Mouse (Mus musculus): ENCODE results near the gene Zfp511.

Gene Zfp511

DNA sequence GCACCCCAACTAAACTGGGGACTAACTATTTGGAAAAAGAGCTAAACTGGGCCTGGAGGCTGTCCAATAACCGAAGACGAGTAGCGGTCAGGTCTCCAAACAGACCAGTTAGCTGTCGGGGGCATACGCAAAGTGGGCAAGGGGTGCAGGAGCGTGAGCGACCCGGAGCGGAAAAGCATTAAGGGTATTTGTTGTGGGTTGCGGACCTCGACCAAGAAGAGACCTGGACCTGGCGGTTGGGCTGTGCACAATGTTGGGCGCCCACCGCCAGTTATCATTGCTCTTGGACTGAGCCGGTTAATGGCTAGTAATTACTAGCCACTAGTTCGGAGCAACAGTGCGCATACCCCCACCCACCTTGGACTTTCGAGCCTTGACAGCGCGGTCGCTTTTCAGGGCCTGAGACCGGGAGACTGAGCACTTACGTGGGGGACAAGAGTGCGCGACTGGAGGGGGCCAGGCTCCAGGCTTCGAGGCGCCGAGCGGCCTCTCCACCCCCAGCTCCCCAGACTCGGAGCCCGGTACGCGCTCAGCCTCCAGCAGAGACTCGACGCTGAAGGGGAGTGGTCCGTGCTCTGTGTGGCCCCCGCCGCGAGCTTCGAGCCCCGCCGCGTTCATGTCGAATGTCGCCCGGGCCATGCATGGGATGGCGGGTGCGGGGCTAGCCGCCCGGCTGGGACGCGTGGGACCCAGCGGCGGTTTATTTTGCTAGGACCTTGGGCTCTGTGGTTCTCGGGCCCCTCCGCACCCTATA lies 12.3 kb downstream of the Zfp511 start, which contains the start of gene Msx3:
Gene Msx3, minus strand, starts transcription at position 729 of the 754 bp plus-strand sequence.
- no peak for ATAC-seq (ENCODE audit: low TSS enrichment)

DNA sequence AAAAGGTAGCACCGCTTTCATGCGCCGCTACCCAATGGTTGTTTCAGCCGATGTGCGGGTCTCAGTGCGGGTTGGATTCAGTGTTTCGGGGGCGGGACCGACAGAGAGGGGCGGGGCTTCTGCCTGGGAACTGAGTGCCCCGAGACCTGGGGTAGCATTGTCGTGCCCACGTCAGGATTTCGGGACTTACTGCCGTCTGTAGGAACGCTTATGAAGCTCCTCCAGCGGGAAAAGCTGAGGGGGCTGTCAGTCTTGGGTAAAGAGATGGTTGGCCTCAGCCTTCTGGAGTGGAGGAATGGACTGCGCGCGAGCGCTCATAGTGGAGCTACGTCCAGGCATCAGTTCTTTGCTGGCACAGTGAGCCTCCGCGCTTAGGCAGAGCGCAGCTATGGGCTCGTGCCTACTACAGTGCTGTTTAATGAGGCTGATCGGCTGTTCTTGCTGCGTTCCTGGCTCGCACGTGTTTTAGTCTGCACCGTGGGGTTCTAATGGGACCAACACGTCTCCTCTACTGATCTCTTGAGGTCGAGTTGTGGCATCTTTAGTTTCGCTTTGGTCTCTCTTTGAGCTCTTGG lies 13.0 kb downstream of the Zfp511 start:
- ATAC-seq (ENCODE audit: low TSS enrichment): peak; percentile 59; the same call in 1 of the 2 replicates

DNA sequence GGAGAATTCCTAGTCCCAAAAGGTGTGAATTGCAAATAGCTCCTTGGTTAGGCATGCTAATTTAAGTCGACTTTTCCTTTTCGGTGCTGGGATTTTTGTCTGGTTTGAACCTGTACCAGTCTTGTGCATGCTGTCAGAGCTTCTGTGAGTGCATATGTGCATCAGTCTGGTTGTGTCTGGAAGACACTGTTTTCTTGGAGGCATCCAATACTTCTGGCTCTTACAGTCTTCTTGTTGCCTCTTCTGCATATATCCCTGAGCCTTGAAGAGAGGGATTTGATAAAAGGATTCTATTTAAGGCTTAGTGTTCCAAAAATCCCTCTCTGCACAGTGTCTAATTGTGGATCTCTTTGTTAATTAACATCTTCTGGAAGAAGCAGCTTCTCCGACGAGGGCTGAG lies 17.9 kb downstream of the Zfp511 start:
- ATAC-seq (ENCODE audit: low TSS enrichment): peak; percentile 75

DNA sequence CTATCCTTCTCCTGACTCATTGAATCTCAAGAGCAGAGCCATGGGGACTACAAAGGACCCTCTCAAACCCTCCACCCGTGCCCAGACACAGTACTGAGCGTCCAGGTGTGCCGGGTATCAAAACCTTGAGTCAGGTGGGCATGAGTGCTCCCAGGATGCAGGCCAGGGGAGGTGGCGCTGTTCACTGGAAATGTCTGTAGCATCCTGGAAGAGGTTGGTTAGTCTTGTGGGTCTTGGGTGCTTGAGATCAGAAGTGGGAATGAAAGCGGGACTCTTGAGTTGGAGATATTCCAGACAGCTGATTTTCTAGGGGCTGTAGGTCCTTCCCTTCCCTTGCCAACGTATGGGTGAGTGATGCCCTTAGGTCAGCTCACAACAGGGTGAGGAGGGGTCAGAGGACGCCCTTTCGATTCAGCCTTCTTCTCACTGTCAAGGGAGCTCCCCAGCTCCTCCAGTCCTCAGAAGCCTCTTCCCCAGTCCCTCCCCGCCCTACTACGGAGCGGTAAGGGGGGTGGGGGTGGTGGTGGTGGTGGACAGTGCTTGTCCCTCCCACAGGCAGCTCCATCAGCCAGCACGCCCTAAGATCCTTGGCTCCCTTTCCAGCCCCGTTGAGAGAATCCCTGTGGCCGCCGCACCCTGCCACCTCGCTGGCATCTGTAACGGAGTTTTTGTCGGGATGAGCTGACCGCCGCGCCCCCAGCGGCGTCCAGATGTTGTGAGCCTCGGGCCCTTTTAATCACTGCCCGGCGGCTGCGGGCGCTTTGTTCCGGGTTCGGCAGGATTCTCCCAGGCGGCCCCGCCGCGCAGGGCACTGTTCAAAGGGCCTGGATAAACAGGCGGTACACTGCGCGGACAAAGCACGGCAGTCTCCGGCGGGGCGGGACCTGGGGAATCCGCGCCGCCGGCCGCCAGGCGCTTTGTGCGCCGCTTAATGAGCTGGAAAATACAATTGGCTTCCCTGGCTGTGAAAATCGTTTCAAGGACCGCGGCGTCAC lies 21.5 kb downstream of the Zfp511 start:
- ATAC-seq (ENCODE audit: low TSS enrichment): no peak

DNA sequence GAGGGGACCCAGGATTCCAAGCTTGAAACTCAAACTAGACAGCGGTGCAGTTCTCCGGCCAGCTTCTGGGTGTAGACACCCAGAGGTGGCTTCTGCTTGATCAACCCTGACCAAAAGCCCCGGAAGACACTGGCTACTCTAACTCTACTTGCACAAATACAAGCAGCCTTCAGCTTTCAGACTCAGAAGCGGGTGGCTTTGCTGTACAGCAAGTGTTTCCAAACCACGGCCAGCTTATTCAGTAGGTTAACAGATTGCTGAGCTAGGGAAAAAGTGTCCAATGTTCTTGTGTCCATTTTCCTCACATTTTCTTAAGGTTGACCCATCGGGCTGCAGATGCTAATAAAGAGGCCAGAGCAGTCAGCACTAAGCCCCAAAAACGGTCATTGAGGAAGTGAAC lies 22.3 kb downstream of the Zfp511 start:
- no peak for ATAC-seq (ENCODE audit: low TSS enrichment)

DNA sequence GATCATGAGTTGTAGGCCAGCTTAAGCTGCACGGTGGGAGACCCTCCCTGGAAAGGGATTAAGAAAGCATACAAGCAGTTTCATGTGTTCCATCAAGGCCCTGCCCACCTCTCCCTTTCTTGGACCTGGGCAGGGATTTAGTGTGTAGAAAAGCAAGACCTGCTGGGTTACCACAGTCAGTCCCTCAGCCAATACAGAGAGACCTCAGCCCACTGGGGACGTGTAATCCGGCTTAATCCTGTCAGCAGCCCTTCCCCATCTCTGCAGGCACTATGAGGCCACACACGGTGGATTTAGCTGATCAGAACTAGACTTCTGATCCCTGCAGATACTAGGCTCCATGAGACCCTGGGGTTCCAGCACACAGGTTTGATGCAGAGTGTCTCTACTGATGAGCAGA lies 23.4 kb downstream of the Zfp511 start:
- ATAC-seq (ENCODE audit: low TSS enrichment): no peak

DNA sequence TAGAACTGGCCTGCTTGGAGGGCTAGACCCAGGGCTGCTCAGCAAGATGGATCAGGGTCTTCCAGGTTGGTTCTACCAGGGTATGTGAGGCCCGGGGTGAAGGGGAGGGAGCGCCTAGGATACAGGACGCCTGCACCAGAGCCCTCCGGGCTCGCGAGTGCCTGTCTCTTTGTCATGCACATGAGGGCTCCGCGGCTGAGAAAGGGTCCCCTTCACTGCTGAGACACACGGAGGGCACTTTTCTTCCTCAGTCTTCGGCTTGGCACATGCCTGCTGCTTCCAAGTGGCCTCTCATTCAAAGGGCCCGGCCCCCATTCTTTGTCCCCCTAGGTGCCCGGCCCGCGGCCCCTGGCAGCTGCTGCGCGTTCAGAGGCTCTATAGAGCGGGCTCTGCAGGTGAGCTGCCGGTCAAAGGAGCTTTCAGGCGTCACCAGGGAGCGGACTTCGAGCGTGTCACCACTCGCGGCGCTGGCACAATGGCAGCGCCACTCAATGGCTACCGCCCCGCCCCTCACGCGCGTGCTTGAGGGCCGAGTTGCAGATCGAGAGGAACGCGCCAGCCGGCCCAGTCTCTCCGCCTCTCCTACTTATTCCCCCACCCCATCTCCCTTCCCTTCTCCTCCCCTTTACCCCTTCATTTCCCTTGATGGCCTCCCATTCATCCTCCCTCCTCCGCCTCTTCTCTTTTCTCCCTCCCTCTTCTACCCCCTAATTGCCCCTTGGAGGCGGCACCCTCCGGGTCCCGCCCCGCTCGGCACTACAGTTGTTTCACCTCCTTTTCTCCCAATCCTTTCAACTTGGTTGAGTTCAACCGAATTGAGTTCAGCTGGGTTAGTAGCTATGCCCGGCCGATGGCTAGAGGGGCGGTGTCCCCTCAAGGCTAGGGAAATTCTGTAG lies 25.0 kb downstream of the Zfp511 start:
- no peak for ATAC-seq (ENCODE audit: low TSS enrichment)

DNA sequence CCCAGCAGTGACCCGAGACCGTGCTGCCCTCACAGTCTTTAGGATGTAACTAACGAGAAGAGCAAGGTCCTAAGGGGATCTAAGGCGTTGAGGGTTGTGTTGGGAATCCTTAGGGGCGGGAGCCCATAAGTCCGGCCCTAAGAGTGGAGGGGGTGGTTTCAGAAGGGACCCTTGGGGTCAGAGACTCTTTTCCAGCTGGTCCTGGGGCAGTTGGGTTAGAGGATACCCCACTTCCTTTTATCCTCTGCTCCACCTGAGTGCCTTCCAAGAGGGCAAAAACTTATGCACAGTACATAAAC lies 25.6 kb downstream of the Zfp511 start:
- ATAC-seq (ENCODE audit: low TSS enrichment): no peak

DNA sequence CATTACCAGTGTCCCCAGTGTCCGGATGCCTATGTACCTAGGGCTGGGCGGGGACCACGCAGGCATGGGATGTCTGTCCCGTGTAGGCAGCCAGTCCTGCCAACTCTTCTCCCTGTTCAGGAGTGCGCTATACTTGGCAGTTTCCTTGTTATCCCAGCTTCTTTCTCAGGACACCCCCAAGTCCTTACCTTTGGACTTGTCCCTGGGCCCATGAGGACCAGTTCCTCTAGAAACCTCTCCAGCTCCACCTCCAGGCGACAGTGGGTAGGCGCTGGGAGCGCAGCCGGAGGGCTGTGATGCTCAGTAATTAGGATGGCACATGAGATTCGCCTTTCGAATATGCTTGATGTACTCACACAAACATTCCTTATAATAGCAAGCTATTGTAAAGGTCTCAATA lies 26.1 kb downstream of the Zfp511 start:
- no peak for ATAC-seq (ENCODE audit: low TSS enrichment)

DNA sequence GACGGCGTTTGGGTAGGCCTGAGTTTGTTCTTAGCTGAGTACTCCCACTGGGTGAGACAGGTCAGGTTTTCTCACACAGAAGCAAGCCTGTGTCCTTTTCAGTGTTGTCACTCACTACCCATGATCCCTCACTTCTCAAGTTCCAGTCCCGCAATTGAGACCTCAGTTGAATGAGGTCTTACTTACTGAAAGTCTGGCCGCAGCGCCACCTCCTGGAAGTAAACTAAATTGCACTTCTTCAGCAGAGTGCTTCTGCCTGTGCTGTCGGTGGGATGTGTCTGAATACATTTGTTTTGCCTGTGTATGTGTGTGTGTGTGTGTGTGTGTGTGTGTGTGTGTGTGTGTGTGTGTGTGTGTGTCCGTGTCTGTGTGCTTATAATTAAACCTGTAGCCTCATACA lies 26.9 kb downstream of the Zfp511 start:
- peak; percentile 76; the same call in 1 of the 2 replicates for ATAC-seq (ENCODE audit: low TSS enrichment)

DNA sequence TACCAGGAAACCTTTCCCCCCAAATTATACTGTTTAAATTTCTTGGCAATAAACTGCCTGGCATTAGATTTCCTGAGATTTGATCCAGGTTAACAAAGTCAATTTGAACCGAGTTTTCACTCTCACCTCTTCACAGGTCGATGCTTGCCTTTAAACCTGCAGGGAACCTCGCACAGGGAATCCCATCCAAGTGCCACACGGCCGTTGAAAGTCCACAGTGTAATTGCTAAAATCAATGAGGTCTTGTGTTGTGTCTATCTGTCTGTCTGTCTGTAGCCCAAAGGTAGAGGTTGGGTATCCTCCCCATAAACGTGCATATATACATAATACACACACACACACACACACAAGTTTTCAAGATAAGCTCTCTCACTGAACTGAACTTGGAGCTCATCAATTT lies 31.2 kb downstream of the Zfp511 start:
- no peak for ATAC-seq (ENCODE audit: low TSS enrichment)

DNA sequence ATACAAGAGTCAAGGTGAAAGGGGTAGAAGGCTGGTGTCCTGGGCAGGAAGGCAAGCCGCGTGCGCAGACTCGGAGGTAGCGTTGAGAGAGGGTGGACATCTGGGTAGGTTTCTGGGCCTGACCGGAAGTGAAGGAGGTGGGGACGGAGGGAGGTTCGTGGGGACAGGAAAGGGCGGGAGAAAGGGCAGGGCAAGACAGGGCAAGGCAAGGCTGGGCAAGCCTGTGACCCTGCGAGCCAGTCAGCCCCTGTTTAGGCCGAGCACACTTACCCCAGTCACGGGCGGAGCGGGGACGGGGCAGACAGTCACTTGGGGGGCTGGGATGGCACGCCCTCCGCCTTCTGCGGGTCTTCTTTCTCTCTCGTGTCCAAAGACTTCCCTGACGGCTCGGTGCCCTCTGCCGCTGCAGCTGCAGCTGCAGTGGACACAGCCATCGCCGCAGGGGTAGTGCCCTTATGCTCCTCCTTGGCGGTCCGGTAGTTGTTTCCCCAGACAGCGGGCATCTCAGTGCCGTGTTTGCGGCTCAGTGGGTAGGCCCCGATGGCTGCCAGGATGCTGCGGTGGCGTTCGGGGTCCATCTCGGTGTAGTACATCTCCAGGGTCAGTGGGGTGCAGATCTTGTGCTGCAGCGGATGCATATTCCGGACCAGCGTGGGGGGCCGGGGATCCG lies 34.0 kb downstream of the Zfp511 start:
- ATAC-seq (ENCODE audit: low TSS enrichment): no peak

DNA sequence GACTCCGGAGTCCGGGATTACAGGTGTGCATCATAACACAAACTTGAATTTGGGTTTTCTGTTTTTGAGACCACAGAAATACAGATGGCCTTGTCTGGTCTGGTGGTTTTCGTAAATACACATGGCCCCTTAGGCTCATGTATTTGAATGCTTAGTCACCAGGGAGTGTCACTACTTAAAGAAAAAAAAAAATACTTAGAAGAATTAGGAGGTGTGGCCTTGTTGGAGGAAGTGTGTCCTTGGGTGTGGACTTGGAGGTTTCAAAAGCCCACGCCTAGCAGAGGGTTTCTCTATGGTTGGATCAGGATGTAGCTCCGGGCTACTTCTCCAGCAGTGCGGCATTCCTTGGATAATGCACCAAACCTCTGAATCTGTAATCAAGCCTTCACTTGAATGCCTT lies 41.5 kb downstream of the Zfp511 start:
- ATAC-seq (ENCODE audit: low TSS enrichment): no peak

DNA sequence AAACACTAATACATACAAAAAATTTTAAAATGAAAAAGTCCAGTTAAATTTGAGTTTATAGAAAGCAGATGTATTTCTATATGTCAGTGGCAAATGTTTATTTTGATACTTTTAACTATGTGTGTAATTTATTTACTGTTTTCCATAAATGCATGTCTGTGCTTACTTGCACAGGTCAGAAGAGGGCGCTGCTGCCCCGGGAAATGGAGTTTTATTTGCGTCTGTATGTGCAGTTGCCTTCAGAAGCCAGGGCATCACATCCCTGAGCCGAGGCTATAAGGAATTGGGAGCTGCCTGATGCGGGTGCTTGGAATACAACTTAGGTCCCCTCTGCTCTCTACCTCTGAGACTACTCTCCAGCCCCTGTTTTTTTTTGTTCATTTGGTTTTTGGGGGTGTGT lies 42.5 kb downstream of the Zfp511 start:
- no peak for ATAC-seq (ENCODE audit: low TSS enrichment)

DNA sequence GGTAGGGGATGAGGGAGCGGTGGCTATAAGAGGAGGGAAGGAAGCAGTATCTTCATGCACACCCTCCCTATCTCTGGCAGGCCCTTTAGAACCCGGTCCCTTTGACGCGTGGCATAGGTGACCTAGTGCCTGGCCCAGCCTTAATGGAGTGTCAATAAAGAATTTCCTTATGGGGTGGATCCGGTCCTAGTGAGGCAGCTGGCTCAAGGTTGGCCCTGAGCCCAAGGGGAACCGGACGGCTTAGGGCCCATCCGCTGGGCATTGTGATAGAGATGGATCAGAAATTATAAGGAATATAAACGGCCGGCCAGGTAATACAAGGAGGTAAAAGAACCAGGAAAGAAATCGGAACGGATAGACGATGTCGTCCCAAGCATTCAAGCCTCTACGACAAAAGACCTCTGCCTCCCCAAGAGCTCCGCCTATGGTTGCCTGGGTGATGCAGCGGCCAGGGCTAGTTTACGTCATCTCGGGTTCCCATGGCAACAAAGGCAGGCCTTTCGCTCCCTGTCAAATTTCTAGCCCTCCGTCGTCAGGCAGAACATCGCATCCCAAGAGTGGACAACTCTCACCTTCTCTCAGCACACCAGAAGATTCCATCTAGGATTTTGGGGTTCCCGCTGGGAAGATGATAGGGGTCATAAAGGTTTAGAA lies 44.4 kb downstream of the Zfp511 start:
- peak; percentile 78 for ATAC-seq (ENCODE audit: low TSS enrichment)

DNA sequence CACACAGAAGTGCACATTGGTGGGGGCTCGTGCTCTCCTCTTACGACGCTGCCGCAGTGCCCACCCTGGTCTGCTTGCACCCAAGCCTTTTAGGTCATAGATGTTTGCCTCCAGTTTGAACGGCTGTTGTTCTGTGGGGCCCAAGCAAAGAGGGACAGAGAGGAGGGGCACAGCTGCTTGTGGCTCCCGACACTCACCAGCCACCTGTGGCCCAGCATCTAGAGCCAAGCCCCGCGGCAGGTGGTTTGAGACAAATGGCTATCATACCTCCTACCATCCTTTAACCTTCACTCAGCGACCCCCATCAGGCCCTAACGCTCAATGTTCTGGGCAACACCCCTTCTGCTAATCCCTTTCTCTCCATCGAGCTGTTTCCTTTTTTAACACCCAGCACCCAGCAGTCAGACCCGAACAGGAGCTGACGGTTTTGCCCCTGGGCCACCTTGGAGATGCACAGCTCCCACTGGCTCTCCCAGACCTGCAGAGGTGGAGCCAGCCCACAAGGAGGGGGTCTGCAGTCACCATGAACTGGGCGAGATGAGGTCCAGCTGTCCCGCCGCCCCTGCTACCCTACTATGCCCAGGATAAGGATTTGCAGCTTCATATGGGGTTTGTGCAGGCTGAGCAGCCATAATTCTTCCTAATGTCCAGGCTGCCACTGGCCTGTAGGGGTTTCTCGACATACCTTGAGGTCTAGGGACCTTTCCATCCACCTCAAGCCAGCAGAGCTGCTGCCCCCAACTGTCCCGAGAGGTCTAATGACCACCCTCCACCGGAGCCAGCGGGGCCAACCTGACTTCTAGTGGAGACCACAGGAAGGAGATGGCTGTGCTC lies 45.4 kb downstream of the Zfp511 start:
- ATAC-seq (ENCODE audit: low TSS enrichment): peak; percentile 33

DNA sequence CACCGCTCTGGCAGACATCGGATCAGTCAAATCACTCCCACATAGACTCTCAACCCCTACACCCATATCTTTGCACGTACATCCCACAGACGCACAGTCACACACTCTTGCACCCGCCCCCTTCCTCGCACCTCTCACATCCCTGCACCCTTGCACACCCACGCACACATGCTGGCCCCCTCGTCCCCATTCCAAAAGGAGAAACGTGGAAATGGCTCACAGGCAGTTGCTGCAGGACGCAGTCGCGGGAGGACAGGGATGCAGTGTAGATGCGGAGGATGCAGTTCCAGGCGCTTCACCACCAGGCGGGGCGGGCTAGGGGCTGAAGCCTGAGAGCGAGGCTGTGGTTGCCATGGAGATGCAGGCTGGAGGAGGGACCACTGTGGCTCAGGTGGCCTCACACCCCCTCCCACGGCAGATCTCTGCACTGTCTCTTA lies 46.1 kb downstream of the Zfp511 start, which contains the start of gene Caly:
Gene Caly, minus strand, starts transcription at position 307 of the 437 bp plus-strand sequence.
- ATAC-seq (ENCODE audit: low TSS enrichment): peak; percentile 81
